In genomic region chr12:102878901-102879300, GRCm38 (mm10) we compare ENCODE assay signal across 9 mouse cellular contexts. TPM values are rescaled to one million over a fixed set of nuclear protein-coding genes. Genes with fewer than 3 reads are reported as not detected.
A peak's percentile ranks its signal among the peaks of the same experiment; 100 is the strongest.
DNase-seq lines count a peak whose midpoint lies in the region; ATAC-seq and TF ChIP-seq lines count a peak whose summit lies in the region.
"Had no signal": no experiment of that assay in that cellular context is flagged by ENCODE, and none has a peak within 500 bp of the region (broad histone marks: within the 10 kb centered on the region; RNA-seq: fewer than 3 reads in every experiment).

No protein-coding gene starts in this region.

- H3K27me3 ChIP-seq in liver, embryonic 13.5 days = no peaks in the 10 kb centered on the region
- H3K27me3 ChIP-seq in neural tube, embryonic 15.5 days (replicated peaks) = no peaks in the 10 kb centered on the region

- peak; percentile 37 for TF ChIP-seq CTCF in layer of hippocampus, adult 2 months (conservative IDR thresholded peaks at IDR 0.05)

- WGBS in liver, embryonic 13.5 days (ENCODE audit: insufficient replicate concordance) = 37% methylated on average over 7 of the region's 7 CpGs
- WGBS in neural tube, embryonic 15.5 days = 25% methylated on average over 7 of the region's 7 CpGs

- peak overlapping the region; percentile 65 for H3K9ac ChIP-seq in liver, embryonic 13.5 days
- H3K9ac ChIP-seq in neural tube, embryonic 15.5 days (replicated peaks) = peak overlapping the region; percentile 53

- no peak for ATAC-seq in liver, embryonic 13.5 days (ENCODE audit: low read depth)
- ATAC-seq in neural tube, embryonic 15.5 days (ENCODE audit: low FRiP score) = no peak

- H3K36me3 ChIP-seq in liver, embryonic 13.5 days = no peaks in the 10 kb centered on the region
- no peaks in the 10 kb centered on the region for H3K36me3 ChIP-seq in neural tube, embryonic 15.5 days

- no peaks in the 10 kb centered on the region for H3K9me3 ChIP-seq in liver, embryonic 13.5 days (replicated peaks)
- H3K9me3 ChIP-seq in neural tube, embryonic 15.5 days (replicated peaks) = no peaks in the 10 kb centered on the region

- H3K4me3 ChIP-seq in layer of hippocampus, adult 2 months = peak overlapping the region; percentile 56
- H3K4me3 ChIP-seq in liver, embryonic 13.5 days (replicated peaks) = peak overlapping the region; percentile 95
- H3K4me3 ChIP-seq in neural tube, embryonic 15.5 days (replicated peaks) = peak overlapping the region; percentile 95

- H3K4me2 ChIP-seq in liver, embryonic 13.5 days = peak overlapping the region; percentile 91
- H3K4me2 ChIP-seq in neural tube, embryonic 15.5 days = peak overlapping the region; percentile 75

- H3K27ac ChIP-seq in layer of hippocampus, adult 2 months = peak overlapping the region; percentile 93
- no peak overlapping the region for H3K27ac ChIP-seq in liver, embryonic 13.5 days
- peak overlapping the region; percentile 96 for H3K27ac ChIP-seq in neural tube, embryonic 15.5 days (replicated peaks)

- no peak for DNase-seq in layer of hippocampus, adult 2 months (ENCODE audit: low spot score in 2 of 2)
- DNase-seq in layer of hippocampus, postnatal 36 days = no peak
- DNase-seq in embryo, embryonic 11 days = peak; percentile 46
- peak; percentile 22 for DNase-seq in heart, postnatal 4 days
- DNase-seq in liver, embryonic 13.5 days = no peak
- DNase-seq in spleen, adult 12 weeks (ENCODE audit: low spot score) = no peak
- DNase-seq in thymus, postnatal 4 days = no peak

- H3K4me1 ChIP-seq in liver, embryonic 13.5 days (replicated peaks) = peaks cover 28% of the 10 kb centered on the region
- H3K4me1 ChIP-seq in neural tube, embryonic 15.5 days = peaks cover 32% of the 10 kb centered on the region

RNA-seq across cellular contexts. Expression of gene Btbd7, which starts 0.6 kb away (rescaled TPM):
- total RNA-seq in layer of hippocampus, adult 2 months (2021) = 10 to 100 TPM; 17.8 to 19.2 TPM
- 10 to 100 TPM; 17.6 to 21.8 TPM for total RNA-seq in layer of hippocampus, postnatal 36 days (2021)
- 10 to 100 TPM; 34.6 to 35.0 TPM for total RNA-seq in heart, postnatal 4 days (2021)
- polyA plus RNA-seq in liver, embryonic 13.5 days (2015; fragmentation: Nextera tagmentation; extraction: Ambion mirVana) = 4.0 and 4.7 TPM in 2 replicates
- 10.5 and 11.1 TPM in 2 replicates for polyA plus RNA-seq in neural tube, embryonic 15.5 days (2015; fragmentation: Nextera tagmentation; extraction: Ambion mirVana)

RNA-seq across cellular contexts. Expression of gene Cox8c, which starts 20.2 kb away (rescaled TPM):
- total RNA-seq in layer of hippocampus, adult 2 months (2021) = not detected
- total RNA-seq in layer of hippocampus, postnatal 36 days (2021) = not detected
- total RNA-seq in heart, postnatal 4 days (2021) = not detected
- polyA plus RNA-seq in liver, embryonic 13.5 days (2015; fragmentation: Nextera tagmentation; extraction: Ambion mirVana) = not detected in 2 replicates
- not detected in 2 replicates for polyA plus RNA-seq in neural tube, embryonic 15.5 days (2015; fragmentation: Nextera tagmentation; extraction: Ambion mirVana)
- total RNA-seq: adrenal gland, postnatal 36 days had no signal

Comparison
In these comparisons a context has a peak if more than half of its experiments do, and no peak if none do; other contexts are left out.
1. DNase-seq: peak in embryo, embryonic 11 days (single experiment) and heart, postnatal 4 days (single experiment); none in layer of hippocampus, adult 2 months (0 of 2), layer of hippocampus, postnatal 36 days (0 of 2), liver, embryonic 13.5 days (single experiment), spleen, adult 12 weeks (single experiment) and thymus, postnatal 4 days (single experiment).
2. Peak in every context shown above with its lines, with median percentiles within 50 percentile points of each other: H3K4me3 ChIP-seq.